Mouse (Mus musculus): Measurements from ENCODE around the gene Acot8.
A peak's percentile ranks its signal among the peaks of the same experiment; 100 is the strongest.
"Not testable (repeated sequence)": the region's sequence is repeated elsewhere in the genome, so short reads cannot be mapped to it uniquely, and the experiment has no call there.

DNA sequence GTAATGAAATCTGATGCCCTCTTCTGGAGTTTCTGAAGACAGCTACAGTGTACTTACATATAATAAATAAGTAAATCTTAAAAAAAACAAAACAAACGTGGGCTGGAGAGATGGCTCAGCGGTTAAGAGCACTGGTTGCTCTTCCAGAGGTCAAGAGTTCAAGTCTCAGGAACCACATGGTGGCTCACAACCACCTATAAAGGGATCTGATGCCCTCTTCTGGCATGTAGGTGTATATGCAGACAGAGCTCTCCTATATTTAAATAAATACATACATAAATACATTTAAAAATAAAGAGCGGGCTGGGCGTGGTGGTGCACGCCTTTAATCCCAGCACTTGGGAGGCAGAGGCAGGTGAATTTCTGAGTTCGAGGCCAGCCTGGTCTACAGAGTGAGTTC, 6.1 kb downstream of the Acot8 start:
- peak; percentile 61 for TF ChIP-seq CTCF (IDR thresholded peaks at IDR 0.05; ENCODE audit: low read depth)
- not testable (repeated sequence) for TF ChIP-seq EP300 (optimal IDR thresholded peaks at IDR 0.05)
